Mouse (Mus musculus): ENCODE measurements around the gene Adprm. TPM values are rescaled to one million over a fixed set of nuclear protein-coding genes. Genes with fewer than 3 reads are reported as not detected.

The Adprm gene
- polyA plus RNA-seq, 1 experiment: 30.6 TPM

DNA sequence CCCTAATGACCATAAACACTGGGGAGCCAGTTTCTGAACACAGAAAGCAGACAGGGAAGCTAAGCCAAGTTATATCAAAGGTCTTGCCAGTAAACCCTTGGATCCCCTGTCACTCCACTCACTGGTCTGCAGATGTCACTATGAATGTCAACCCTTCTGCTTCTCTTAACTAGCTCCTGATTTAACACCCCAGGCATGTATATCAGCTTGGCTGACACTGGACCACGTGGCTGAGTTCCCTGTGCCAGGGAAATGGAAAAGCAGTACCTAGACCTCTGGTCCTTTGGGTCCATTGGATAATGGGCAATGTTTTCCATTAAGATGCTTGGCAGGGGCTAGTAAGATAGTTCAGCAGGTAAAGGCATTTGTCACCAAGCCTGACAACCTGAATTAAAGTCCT lies 58.7 kb downstream of the Adprm start:
- H3K36me3 ChIP-seq (ENCODE audit: control insufficient read depth, insufficient read depth, low read length, poor library complexity, severe bottlenecking): no peaks in the 10 kb centered on the region
- no peak overlapping the region for H3K9ac ChIP-seq (ENCODE audit: low read depth, poor library complexity, severe bottlenecking)
- TF ChIP-seq EP300 (IDR thresholded peaks at IDR 0.05; ENCODE audit: insufficient read depth, low read depth, low read length) (no peak), POLR2A (IDR thresholded peaks at IDR 0.05; ENCODE audit: insufficient read depth, low read length) (no peak), CTCF (IDR thresholded peaks at IDR 0.05; ENCODE audit: low read depth, low read length) (no peak)
- no peak overlapping the region for H3K27ac ChIP-seq (ENCODE audit: insufficient read depth, low read length)
- no peaks in the 10 kb centered on the region for H3K9me3 ChIP-seq (replicated peaks; ENCODE audit: control insufficient read depth, insufficient read depth, low read length, poor library complexity, severe bottlenecking)
- H3K4me1 ChIP-seq (ENCODE audit: control insufficient read depth, insufficient read depth, low read length): peaks cover 1% of the 10 kb centered on the region
- no peaks in the 10 kb centered on the region for H3K27me3 ChIP-seq (ENCODE audit: control insufficient read depth, insufficient read depth, low read length, poor library complexity, severe bottlenecking)
- no peak overlapping the region for H3K4me3 ChIP-seq (ENCODE audit: low read depth, low read length)

DNA sequence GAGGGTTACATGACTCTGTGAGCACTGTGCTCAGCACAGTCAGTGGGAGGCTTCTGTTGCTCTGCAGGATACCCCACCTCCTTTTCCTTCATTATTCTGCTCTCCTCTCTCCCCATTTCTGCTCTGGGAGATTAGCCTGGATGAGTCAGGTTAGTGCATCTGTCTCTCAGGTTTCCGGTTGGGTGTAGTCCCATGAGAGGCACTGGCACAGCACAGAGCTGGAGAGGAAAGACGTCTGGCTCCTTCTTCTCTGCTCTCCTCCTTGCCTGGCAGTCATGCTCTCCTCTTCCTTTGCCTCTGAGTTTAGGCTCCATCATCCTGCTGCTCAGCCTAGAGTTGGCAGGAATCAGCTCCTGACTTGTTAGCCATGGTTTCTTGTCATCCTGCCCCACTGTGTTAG lies 60.2 kb downstream of the Adprm start:
- TF ChIP-seq CTCF (IDR thresholded peaks at IDR 0.05; ENCODE audit: low read depth, low read length) (no peak), EP300 (IDR thresholded peaks at IDR 0.05; ENCODE audit: insufficient read depth, low read depth, low read length) (no peak), POLR2A (IDR thresholded peaks at IDR 0.05; ENCODE audit: insufficient read depth, low read length) (no peak)
- peaks cover 1% of the 10 kb centered on the region for H3K4me1 ChIP-seq (ENCODE audit: control insufficient read depth, insufficient read depth, low read length)
- no peaks in the 10 kb centered on the region for H3K27me3 ChIP-seq (ENCODE audit: control insufficient read depth, insufficient read depth, low read length, poor library complexity, severe bottlenecking)
- no peak overlapping the region for H3K4me3 ChIP-seq (ENCODE audit: low read depth, low read length)
- H3K36me3 ChIP-seq (ENCODE audit: control insufficient read depth, insufficient read depth, low read length, poor library complexity, severe bottlenecking): no peaks in the 10 kb centered on the region
- H3K9ac ChIP-seq (ENCODE audit: low read depth, poor library complexity, severe bottlenecking): no peak overlapping the region
- no peak overlapping the region for H3K27ac ChIP-seq (ENCODE audit: insufficient read depth, low read length)
- H3K9me3 ChIP-seq (replicated peaks; ENCODE audit: control insufficient read depth, insufficient read depth, low read length, poor library complexity, severe bottlenecking): no peaks in the 10 kb centered on the region

Other genes with a start within 250 kb of the Adprm start
- 0.21 and 0.33 TPM in 2 replicates for gene Pirt, start 140.6 kb downstream of the Adprm start, polyA plus RNA-seq (2011; ENCODE audit: insufficient read depth, insufficient read length, low read depth, missing spikeins)
- gene Tmem238l, start 96.0 kb downstream of the Adprm start, polyA plus RNA-seq (2011; ENCODE audit: insufficient read depth, insufficient read length, low read depth, missing spikeins): not detected in 2 replicates
- 2.0 and 2.1 TPM in 2 replicates for gene Tmem220, start 27.4 kb downstream of the Adprm start, polyA plus RNA-seq (2011; ENCODE audit: insufficient read depth, insufficient read length, low read depth, missing spikeins)
- gene Sco1, start 76 bp upstream of the Adprm start, polyA plus RNA-seq (2011; ENCODE audit: insufficient read depth, insufficient read length, low read depth, missing spikeins): 37.7 and 44.2 TPM in 2 replicates
- 0.36 and 0.47 TPM in 2 replicates for gene Myh3, start 25.7 kb upstream of the Adprm start, polyA plus RNA-seq (2011; ENCODE audit: insufficient read depth, insufficient read length, low read depth, missing spikeins)
- gene Myh2, start 118.4 kb upstream of the Adprm start, polyA plus RNA-seq (2011; ENCODE audit: insufficient read depth, insufficient read length, low read depth, missing spikeins): not detected in 2 replicates
- not detected in 2 replicates for gene Myh1, start 147.5 kb upstream of the Adprm start, polyA plus RNA-seq (2011; ENCODE audit: insufficient read depth, insufficient read length, low read depth, missing spikeins)
- gene Myh4, start 185.4 kb upstream of the Adprm start, polyA plus RNA-seq (2011; ENCODE audit: insufficient read depth, insufficient read length, low read depth, missing spikeins): not detected in 2 replicates
- gene Myh8, start 224.5 kb upstream of the Adprm start, polyA plus RNA-seq (2011; ENCODE audit: insufficient read depth, insufficient read length, low read depth, missing spikeins): not detected in 2 replicates

Measured in ES-Bruce4 (cell line).